ENCODE assay signal across 23 mouse cellular contexts in genomic region chr1:170700496-170701027, GRCm38 (mm10). TPM values are rescaled to one million over a fixed set of nuclear protein-coding genes. Genes with fewer than 3 reads are reported as not detected.
DNase-seq lines count a peak whose midpoint lies in the region; ATAC-seq and TF ChIP-seq lines count a peak whose summit lies in the region.
"Had no signal": no experiment of that assay in that cellular context is flagged by ENCODE, and none has a peak within 500 bp of the region (broad histone marks: within the 10 kb centered on the region; RNA-seq: fewer than 3 reads in every experiment).

No protein-coding gene starts in this region.

- 0 out of 2 replicates have a peak overlapping the region, but pooled peaks have one; percentile 10 for H3K27ac ChIP-seq in layer of hippocampus, adult 2 months
- H3K27ac ChIP-seq in embryonic facial prominence, embryonic 13.5 days, result peak overlapping the region; percentile 44; the same call in 1 of the 2 replicates
- H3K27ac ChIP-seq in embryonic fibroblast, embryonic 13.5 days (ENCODE audit: insufficient read depth, low read length), result peak overlapping the region; percentile 63
- H3K27ac ChIP-seq in limb, embryonic 14.5 days (replicated peaks; ENCODE audit: low read depth, low read length), result peak overlapping the region; percentile 53; the same call in 1 of the 2 replicates
- H3K27ac ChIP-seq: heart, embryonic 13.5 days; hindbrain, embryonic 12.5 days; hindbrain, postnatal 0 days; intestine, embryonic 15.5 days had no signal

- no peak overlapping the region for H3K4me2 ChIP-seq in embryonic facial prominence, embryonic 13.5 days
- H3K4me2 ChIP-seq in limb, embryonic 14.5 days (replicated peaks; ENCODE audit: low read depth, low read length, severe bottlenecking), result no peak overlapping the region
- H3K4me2 ChIP-seq: heart, embryonic 13.5 days; hindbrain, embryonic 12.5 days; intestine, embryonic 15.5 days had no signal

- ATAC-seq in embryonic facial prominence, embryonic 13.5 days (ENCODE audit: insufficient number of reproducible peaks, insufficient read depth, low FRiP score, low TSS enrichment, low read depth), result no peak
- no peak for ATAC-seq in limb, embryonic 14.5 days (ENCODE audit: low FRiP score, low read depth)
- ATAC-seq: activated CD4-positive, CD25-positive, alpha-beta regulatory T cell, adult 4 months; CD4-positive, CD25-positive, alpha-beta regulatory T cell, adult 4 months; forebrain, embryonic 14.5 days; hindbrain, postnatal 0 days; intestine, embryonic 15.5 days had no signal

- 65% methylated on average over 3 of the region's 3 CpGs for WGBS in embryonic facial prominence, embryonic 13.5 days
- WGBS in limb, embryonic 14.5 days, result 74% methylated on average over 3 of the region's 3 CpGs

- no peaks in the 10 kb centered on the region for H3K27me3 ChIP-seq in embryonic facial prominence, embryonic 13.5 days
- H3K27me3 ChIP-seq in limb, embryonic 14.5 days (ENCODE audit: control insufficient read depth, insufficient read depth, low read length), result no peaks in the 10 kb centered on the region
- H3K27me3 ChIP-seq: heart, embryonic 13.5 days; hindbrain, embryonic 12.5 days; intestine, embryonic 15.5 days; Patski had no signal

- TF ChIP-seq CTCF in layer of hippocampus, adult 2 months (conservative IDR thresholded peaks at IDR 0.05), result no peak
- TF ChIP-seq CTCF in embryonic fibroblast, embryonic 13.5 days (IDR thresholded peaks at IDR 0.05; ENCODE audit: borderline replicate concordance, insufficient read depth, low read length), result no peak

- H3K4me1 ChIP-seq in embryonic facial prominence, embryonic 13.5 days, result peaks cover 18% of the 10 kb centered on the region
- H3K4me1 ChIP-seq in embryonic fibroblast, embryonic 13.5 days (ENCODE audit: control insufficient read depth, insufficient read depth, low read length), result peaks cover 18% of the 10 kb centered on the region; the same call in 1 of the 2 replicates
- H3K4me1 ChIP-seq in limb, embryonic 14.5 days (ENCODE audit: control insufficient read depth, insufficient read depth, low read length), result peaks cover 10% of the 10 kb centered on the region
- H3K4me1 ChIP-seq: hindbrain, embryonic 12.5 days; intestine, embryonic 15.5 days had no signal

- TF ChIP-seq POLR2A in embryonic fibroblast, embryonic 13.5 days (IDR thresholded peaks at IDR 0.05; ENCODE audit: low read depth, low read length), result no peak
- TF ChIP-seq POLR2A in limb, embryonic 14.5 days (IDR thresholded peaks at IDR 0.05; ENCODE audit: borderline replicate concordance, extremely low read depth, insufficient read depth, insufficient read length), result no peak

- no peak overlapping the region for H3K9ac ChIP-seq in embryonic facial prominence, embryonic 13.5 days
- no peak overlapping the region for H3K9ac ChIP-seq in limb, embryonic 14.5 days (ENCODE audit: low read depth, low read length, severe bottlenecking)
- H3K9ac ChIP-seq: heart, embryonic 13.5 days; hindbrain, embryonic 12.5 days; intestine, embryonic 15.5 days had no signal

- H3K4me3 ChIP-seq in layer of hippocampus, adult 2 months, result no peak overlapping the region
- H3K4me3 ChIP-seq in embryonic facial prominence, embryonic 13.5 days, result no peak overlapping the region
- no peak overlapping the region for H3K4me3 ChIP-seq in embryonic fibroblast, embryonic 13.5 days (ENCODE audit: insufficient read depth, low read length)
- no peak overlapping the region for H3K4me3 ChIP-seq in limb, embryonic 14.5 days (replicated peaks; ENCODE audit: low read length)
- H3K4me3 ChIP-seq: heart, embryonic 13.5 days; hindbrain, embryonic 12.5 days; intestine, embryonic 15.5 days had no signal

- H3K36me3 ChIP-seq in embryonic facial prominence, embryonic 13.5 days, result no peaks in the 10 kb centered on the region
- H3K36me3 ChIP-seq in limb, embryonic 14.5 days (ENCODE audit: control insufficient read depth, insufficient read depth, low read length), result no peaks in the 10 kb centered on the region
- H3K36me3 ChIP-seq: heart, embryonic 13.5 days; hindbrain, embryonic 12.5 days; intestine, embryonic 15.5 days had no signal

- no peaks in the 10 kb centered on the region for H3K9me3 ChIP-seq in embryonic facial prominence, embryonic 13.5 days
- no peaks in the 10 kb centered on the region for H3K9me3 ChIP-seq in limb, embryonic 14.5 days (ENCODE audit: control insufficient read depth, low read length)
- H3K9me3 ChIP-seq: heart, embryonic 13.5 days; hindbrain, embryonic 12.5 days; intestine, embryonic 15.5 days had no signal

- no peak for DNase-seq in layer of hippocampus, adult 2 months (ENCODE audit: low spot score in 2 of 2)
- no peak for DNase-seq in layer of hippocampus, adult 8-10 months (ENCODE audit: low spot score in 2 of 2)
- no peak for DNase-seq in limb, embryonic 14.5 days (ENCODE audit: low spot score)
- DNase-seq in testis, postnatal 10 days (ENCODE audit: low spot score), result no peak
- no peak for DNase-seq in ovary, postnatal 10 days (ENCODE audit: low spot score)
- no peak for DNase-seq in heart, adult 8-10 months (ENCODE audit: low spot score)
- DNase-seq: adrenal gland, postnatal 14 days; cerebellum, adult 11-12 months; cerebellum, adult 9-10 months; cerebellum, postnatal 25 days; gastrocnemius, postnatal 14 days; heart, postnatal 4 days had no signal

RNA-seq across cellular contexts. Expression of gene Olfml2b, which starts 56.2 kb away (rescaled TPM):
- total RNA-seq in layer of hippocampus, adult 2 months (2021), result 10 to 100 TPM; 48.7 to 48.8 TPM
- total RNA-seq in layer of hippocampus, adult 8-10 months (2022), result 10 to 100 TPM; 30.1 to 35.7 (median 33.2) TPM
- polyA plus RNA-seq in embryonic facial prominence, embryonic 13.5 days (2015; fragmentation: Nextera tagmentation; extraction: Ambion mirVana), result 12.2 and 13.0 TPM in 2 replicates
- 59.1 and 62.1 TPM in 2 replicates for polyA plus RNA-seq in embryonic fibroblast, embryonic 13.5 days (2011; ENCODE audit: insufficient read length, low read depth, missing spikeins)
- polyA plus RNA-seq in limb, embryonic 14.5 days (2012; rRNA removed), result 50.4 and 57.7 TPM in 2 replicates
- 50.6 and 59.1 TPM in 2 replicates for polyA plus RNA-seq in limb, embryonic 14.5 days (2014; fragmentation: Nextera tagmentation; extraction: Ambion mirVana)
- total RNA-seq in heart, adult 8-10 months (2022), result 10 to 100 TPM in 1 of 4 experiments, 1 to 10 TPM in 3; 4.4 to 14.8 (median 7.6) TPM
- total RNA-seq: MEL had no signal
- polyA plus RNA-seq: activated CD4-positive, CD25-positive, alpha-beta regulatory T cell, adult 4 months; CD4-positive, CD25-positive, alpha-beta regulatory T cell, adult 4 months had no signal

Comparison
In these comparisons a context has a peak if more than half of its experiments do, and no peak if none do; other contexts are left out.
1. H3K27ac ChIP-seq: peak in every context shown above with its lines; median percentile 63 in embryonic fibroblast, embryonic 13.5 days; 53 in limb, embryonic 14.5 days; 44 in embryonic facial prominence, embryonic 13.5 days; 10 in layer of hippocampus, adult 2 months.